Mouse (Mus musculus) layer of hippocampus, postnatal 14 days (tissue): ENCODE results near the gene Lin7b. TPM values are rescaled to one million over a fixed set of nuclear protein-coding genes. Genes with fewer than 3 reads are reported as not detected.
A peak's percentile ranks its signal among the peaks of the same experiment; 100 is the strongest.

ENCODE experiments used
- DNase-seq, 2 experiments: peaks; one replicate each; pipeline ENCODE4 v3.0.0; 2021 to 2022; ENCODE audit warnings: low spot score in 2 of 2, mixed read lengths in 1 of 2
- long read RNA-seq, 2 experiments: library from polyadenylated mRNA; stranded (forward); transcript quantifications; one replicate each; pipeline ENCODE4 v2.0.0; 2021
- total RNA-seq, 2 experiments: library from RNA; stranded (reverse); gene quantifications; 2 replicates each; pipeline ENCODE4 v1.2.3; 2021

Gene Lin7b
- 100 to 1,000 TPM; 148 to 157 TPM for total RNA-seq
- long read RNA-seq, experiment 1, transcript Lin7b-201 (6 exons, 735 nt), result major isoform, 30 of 78 reads
- long read RNA-seq, experiment 1, partial matches to known transcripts, result 17 of 78 reads
- long read RNA-seq, experiment 1, other reads (novel, unspliced or antisense), result 27 of 78 reads
- long read RNA-seq, experiment 2, transcript Lin7b-201 (6 exons, 735 nt), result major isoform, 60 of 134 reads
- long read RNA-seq, experiment 2, partial matches to known transcripts, result 36 of 134 reads
- long read RNA-seq, experiment 2, other reads (novel, unspliced or antisense), result 36 of 134 reads

DNA sequence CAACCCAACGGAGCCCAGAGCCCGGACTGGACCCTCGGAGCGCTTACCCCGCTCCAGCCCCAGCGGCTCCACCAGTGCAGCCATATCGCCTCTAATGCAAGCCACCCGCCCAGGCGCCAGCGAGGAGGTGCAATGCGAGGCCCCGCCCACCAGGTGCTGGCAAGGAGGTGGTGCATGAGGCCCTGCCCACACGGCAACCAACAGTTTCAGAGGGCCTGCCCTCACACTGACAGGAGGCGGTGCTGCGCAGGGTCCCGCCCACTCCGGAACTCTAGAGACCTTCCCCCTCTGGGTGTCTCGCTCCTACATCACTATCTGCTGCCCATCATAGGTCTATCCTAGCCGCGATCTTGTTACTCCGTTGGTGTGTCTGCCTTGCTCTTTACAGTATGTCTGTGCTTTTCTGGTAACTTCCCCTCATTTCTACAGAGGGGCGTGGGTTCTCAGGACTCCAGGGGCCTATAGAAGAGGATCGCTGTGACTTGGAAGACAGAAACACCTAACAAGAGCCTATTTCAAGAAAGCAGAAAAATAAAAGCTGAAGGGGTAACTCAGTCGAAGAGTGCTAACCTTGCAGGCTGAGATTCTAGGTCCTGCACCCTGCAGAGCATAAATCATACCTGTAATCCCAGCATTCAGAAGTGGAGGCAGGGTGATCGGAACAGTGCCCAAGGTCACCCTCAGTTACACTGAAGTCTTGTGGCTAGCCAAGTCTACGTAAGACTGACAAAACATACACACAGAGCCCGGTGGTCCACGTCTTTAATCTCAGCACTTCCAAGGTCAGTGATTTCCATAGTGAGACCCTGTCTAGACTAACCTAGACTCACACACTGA lies at the start of gene Lin7b:
Gene Lin7b, minus strand, starts transcription at position 109 of the 837 bp plus-strand sequence.
- DNase-seq, result peak; percentile 93 to 95

DNA sequence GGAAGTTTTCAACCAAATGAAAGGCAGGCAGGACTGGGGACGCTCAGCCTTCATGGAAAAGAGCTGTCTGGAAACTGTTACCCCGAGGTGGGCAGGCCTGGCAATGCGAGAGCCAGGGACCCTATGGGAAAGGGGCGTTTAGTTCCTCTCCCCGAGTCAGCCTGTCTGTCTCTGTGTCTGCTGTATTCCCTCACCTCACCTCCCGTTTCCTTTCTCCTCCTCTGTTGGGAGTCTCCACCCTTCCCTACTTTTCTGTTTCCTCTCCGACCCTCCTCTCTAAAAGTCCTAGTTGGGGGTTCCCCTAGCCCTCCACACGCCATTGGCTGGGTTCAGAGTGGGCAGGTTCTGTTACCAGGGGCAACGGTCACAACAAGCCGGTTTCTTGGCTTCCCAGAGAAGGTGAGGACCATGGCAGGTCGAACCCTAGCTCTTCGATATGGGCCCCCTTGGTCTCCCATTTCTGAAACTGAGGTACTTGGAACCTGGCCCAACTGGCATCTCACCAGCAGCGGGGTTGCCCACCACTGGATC lies 47.6 kb upstream of the Lin7b start:
- no peak for DNase-seq

GRCm38 (mm10) chr7:45415636-45416035 lies 45.3 kb upstream of the Lin7b start:
- DNase-seq, result no peak

- no peak for DNase-seq
Observed at GRCm38 (mm10) chr7:45414740-45415224, 44.4 kb upstream of the Lin7b start.

DNA sequence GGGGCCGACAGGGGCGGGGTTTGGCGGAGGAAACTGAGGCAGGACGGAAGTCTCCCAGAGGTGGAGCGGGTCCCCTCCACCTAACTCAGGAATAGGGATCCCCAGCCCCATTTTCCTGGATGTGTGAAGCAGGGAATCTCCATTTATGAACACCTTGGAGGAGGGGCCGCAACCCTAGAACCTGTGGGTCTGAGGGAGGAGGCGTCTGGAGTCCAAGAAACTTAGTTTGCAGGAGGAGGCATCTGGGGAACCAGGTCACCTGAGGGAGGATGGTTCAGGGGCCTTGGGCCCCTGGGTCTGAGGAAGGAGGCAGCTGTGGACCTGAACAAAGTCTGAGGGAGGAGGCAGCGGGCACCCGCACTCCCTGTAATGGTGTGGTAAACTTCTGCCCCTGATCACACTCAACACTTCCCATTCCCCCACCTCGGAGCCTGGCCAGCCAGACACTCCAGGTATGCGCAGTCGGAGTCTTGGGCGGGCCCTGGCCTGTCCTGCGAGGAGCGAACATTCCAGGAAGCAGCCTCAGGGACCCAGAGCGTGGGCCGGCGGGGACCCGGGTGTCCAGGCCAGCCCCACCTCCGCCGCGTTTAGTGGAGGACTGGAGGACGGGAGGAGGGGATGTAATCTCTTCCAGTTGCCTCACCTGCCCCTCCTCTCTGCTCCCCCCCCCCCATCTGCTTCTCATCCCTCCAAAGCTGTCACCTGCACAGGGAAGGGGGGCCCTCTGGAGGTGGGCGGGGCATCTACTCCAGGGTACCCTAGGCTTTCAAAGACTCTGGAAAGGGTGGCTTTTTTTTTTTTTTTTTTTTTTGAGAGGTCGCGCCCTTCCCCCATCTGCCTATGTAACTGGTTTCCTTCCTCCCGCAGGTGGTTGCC lies 43.7 kb upstream of the Lin7b start:
- no peak for DNase-seq

DNA sequence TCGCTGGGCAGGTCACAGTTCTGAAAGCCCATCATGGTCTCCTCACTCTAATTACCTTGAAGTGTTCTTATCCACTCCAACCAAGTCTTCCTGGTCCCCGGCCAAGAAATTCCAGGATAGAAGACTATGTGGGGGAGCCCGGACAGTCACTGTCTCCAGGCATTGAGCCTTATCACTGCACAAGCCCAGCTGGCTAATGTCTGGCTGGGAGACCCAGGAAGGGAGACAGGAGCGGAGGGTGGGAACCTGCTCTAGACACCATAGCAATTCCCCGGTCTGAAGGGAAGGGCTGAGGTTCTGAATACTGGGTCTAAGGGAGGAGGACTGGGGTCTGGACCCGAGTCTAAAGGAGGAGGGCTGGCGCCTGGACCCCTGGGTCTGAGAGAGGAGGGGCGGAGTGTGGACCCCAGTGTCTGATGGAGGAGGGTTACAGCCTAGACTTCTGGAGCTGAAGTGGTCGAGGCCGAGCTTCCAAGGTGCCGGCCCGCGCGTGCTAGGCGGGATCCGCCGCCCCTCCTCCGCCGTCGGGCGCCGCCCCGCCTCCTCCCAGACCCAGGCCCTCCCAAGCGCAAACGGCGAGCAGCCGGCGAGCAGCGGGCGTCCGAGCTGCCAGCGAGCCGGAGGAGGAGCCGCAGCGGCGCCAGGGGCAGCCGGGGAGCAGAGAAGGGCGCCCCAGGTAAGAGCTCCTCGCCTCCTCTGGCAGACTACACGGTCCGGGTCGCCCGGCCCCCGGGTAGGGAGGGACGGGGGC lies 42.9 kb upstream of the Lin7b start, which contains the start of gene Ntf5:
Gene Ntf5, plus strand, starts transcription at position 583 of the 751 bp plus-strand sequence.
- DNase-seq, result no peak

GRCm38 (mm10) chr7:45412421-45412820 lies 42.0 kb upstream of the Lin7b start:
- DNase-seq, result no peak

GRCm38 (mm10) chr7:45409497-45410163 lies 39.2 kb upstream of the Lin7b start:
- no peak for DNase-seq

DNA sequence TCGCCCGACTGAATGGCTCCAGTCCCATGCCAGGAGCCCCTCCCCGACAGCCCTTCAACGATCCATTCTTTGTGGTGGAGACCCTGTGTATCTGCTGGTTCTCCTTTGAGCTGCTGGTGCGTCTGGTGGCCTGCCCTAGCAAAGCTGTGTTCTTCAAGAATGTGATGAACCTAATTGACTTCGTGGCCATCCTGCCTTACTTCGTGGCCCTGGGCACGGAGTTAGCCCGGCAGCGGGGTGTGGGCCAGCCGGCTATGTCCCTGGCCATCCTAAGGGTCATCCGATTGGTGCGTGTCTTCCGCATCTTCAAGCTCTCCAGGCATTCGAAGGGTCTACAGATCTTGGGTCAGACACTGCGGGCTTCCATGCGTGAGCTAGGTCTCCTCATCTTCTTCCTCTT lies 38.6 kb upstream of the Lin7b start:
- no peak for DNase-seq

GRCm38 (mm10) chr7:45408351-45408750 lies 38.0 kb upstream of the Lin7b start:
- DNase-seq, result no peak

DNA sequence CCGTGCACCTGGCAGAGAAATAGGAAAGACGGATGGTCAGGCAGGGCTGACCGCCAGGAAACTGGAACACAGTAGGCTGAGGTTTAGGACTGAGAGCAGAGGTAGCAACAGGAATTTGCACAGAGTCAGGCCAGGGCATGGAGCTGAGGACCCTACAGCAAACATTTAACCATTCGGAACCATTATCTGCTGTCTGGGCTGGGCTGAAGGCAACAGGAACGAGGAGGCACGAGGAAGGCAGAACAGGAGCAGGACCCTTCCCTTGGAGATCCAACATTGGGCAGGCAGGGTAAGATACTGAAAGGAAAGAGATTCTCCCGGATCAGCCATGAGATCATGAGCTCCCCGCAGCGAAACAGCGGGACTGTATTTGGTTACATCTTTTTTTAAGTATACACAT lies 37.5 kb upstream of the Lin7b start:
- no peak for DNase-seq

- no peak for DNase-seq
Observed at GRCm38 (mm10) chr7:45406157-45407156, 36.1 kb upstream of the Lin7b start.

- peak; percentile 53 to 59 for DNase-seq
Observed at GRCm38 (mm10) chr7:45405091-45406075, 35.0 kb upstream of the Lin7b start, which contains the start of gene Kcna7. TSS of gene Kcna7 (plus strand) at chr7:45405653.

GRCm38 (mm10) chr7:45403532-45404261 lies 33.3 kb upstream of the Lin7b start:
- DNase-seq, result peak in 1 of 2 experiments; percentile 31

GRCm38 (mm10) chr7:45401521-45402085 lies 31.2 kb upstream of the Lin7b start:
- DNase-seq, result no peak

DNA sequence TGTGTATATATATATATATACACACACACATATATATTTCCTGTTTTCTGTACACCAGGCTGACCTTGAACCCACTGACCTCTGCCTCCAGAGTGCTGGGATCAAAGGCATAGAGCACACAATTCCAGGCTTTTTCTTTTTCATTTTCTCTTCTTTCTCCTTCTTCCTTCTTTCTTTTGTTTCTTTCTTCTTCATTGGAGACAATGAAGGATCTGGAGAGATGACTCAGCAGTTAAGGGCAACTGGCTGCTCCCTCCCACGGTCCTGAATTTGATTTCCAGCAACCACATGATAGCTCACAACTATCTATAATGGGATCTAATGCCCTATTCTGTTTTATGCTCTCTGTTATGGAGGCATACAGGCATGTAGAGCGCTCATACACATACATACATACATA lies 26.4 kb upstream of the Lin7b start:
- DNase-seq, result no peak
